Mouse (Mus musculus) granulocyte monocyte progenitor cell, adult 5-6 weeks (primary cell): ENCODE measurements around the gene Itpr3. TPM values are rescaled to one million over a fixed set of nuclear protein-coding genes. Genes with fewer than 3 reads are reported as not detected.

Experiments
- ATAC-seq: replicated peaks from 2 replicates; pipeline ENCODE4 v1.8.0; 2016; ENCODE audit warnings: mild to moderate bottlenecking, moderate TSS enrichment, inconsistent platforms; ENCODE audit not compliant: poor library complexity, severe bottlenecking
- total RNA-seq, 2 experiments: library from RNA; stranded (forward) in 1 of 2; stranded (reverse) in 1 of 2; fragments of 200-712, 200-1000 nt in 1 of 2; fragments of >200 nt in 1 of 2; fragmentation: Nextera tagmentation in 1 of 2; gene quantifications; 2 replicates each; pipeline ENCODE4 v1.2.3; 2014 to 2017

Itpr3 gene
- total RNA-seq, 2 experiments from 2014 or later, result 4.0 to 6.1 TPM

DNA sequence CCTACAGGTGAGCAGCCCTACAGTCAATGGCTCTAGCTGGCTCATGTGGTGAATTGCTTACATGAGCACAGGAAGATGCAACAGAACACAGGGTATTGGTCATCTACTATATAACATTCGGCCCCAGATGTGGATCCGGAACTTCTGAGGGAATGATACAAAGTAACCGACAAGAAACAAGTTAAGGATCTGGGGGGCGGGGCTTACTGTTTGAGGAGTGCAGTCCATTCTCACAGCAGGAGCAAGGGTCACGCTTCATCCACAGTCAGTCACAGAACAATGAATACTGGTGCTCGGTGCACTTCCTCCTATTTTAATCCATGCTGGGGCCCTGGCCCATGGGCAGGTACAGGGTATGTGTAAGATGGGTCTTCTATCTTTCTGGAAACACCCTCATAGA is 50.8 kb downstream of the Itpr3 start:
- no peak for ATAC-seq

DNA sequence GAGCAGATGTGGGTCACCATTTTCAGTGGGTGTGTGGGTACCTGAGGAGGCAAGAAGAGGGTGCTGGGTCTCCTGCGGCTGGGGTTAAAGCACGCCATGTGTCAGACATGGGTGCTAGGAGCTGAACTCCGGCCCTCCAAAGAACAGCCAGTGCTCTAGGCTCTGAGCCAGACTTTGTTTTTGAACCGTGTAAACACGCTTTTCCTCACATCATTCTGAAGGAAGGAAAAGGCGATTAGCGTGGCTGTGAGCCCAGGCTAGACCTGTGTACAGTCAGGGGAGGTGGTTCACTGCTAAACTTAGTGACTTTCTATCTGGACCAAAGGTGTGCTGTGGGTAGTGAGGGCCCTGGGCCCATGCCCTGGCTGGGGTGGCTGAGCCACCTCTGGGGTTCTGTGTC is 53.0 kb downstream of the Itpr3 start:
- no peak for ATAC-seq

DNA sequence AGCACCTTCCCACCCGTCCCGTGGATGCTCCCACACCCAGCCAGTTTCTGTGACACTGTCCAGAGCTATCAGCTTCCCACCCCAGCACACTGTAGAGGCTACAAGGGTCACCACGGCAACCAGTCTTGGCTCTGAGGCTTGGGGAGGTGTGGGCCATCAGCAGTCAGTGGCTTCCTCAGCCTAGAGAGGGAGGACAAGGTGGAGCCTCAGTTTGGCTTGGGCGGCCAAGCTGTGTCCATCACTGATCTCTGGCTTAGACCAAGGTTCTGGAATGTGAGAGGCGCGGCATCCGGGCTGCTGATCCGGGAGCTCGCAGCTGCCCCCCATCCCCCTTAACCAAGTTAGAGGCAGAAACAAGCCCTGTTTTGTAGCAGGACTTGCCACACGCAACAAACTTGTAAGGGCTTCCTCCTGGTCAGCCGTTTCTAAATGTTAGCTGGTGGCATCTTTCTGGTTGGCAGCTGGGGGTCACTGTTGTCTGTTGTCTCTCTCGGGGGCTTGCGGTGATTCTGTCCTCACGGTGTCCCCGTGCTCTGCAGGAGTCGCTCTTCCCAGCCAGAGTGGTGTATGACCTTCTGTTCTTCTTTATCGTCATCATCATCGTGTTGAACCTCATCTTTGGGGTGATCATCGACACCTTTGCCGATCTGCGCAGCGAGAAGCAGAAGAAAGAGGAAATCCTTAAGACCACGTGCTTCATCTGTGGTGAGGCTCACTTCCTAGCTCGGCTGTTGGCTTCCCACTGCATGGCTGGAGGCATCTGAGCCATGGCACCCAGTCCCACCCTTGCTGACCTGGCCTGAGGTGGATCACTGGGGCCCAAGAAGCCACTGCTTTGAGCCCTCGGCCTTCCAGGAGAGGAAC is 61.8 kb downstream of the Itpr3 start:
- peak; percentile 77 for ATAC-seq

DNA sequence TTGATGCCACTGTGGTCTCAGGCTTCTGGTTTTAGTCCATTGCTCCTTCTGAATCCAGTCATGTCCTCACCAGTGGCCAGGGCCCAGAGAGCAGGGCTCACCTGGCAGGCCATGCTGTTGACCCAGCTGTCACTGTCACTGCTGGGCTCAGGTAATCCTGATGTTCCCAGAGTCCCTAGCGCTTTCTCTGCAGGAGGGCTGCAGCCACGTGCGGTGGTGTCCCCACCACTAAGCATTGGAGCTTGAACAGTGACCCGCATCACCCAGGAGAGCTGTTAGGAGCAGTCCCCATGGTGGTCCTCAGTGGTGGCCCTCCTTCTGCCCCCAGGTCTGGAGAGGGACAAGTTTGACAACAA is 62.4 kb downstream of the Itpr3 start:
- ATAC-seq, result no peak

DNA sequence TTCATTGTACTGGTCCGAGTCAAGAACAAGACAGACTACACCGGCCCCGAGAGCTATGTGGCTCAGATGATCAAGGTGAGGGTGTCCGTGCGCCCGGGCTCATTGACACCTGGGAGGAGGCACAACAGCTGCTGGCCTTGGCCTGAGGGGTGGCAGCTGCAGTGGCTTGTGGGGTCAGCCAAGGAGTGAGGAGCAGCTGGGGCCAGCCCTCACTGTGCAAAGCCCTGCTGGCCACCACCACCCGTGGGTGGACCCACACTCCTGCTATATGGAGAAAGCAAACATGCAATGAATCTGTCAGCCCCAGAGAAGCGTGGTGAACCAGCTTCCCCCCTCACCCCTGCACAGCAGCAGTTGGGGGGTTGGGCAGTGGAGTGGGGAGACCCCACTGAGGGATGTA is 62.9 kb downstream of the Itpr3 start:
- ATAC-seq, result no peak

DNA sequence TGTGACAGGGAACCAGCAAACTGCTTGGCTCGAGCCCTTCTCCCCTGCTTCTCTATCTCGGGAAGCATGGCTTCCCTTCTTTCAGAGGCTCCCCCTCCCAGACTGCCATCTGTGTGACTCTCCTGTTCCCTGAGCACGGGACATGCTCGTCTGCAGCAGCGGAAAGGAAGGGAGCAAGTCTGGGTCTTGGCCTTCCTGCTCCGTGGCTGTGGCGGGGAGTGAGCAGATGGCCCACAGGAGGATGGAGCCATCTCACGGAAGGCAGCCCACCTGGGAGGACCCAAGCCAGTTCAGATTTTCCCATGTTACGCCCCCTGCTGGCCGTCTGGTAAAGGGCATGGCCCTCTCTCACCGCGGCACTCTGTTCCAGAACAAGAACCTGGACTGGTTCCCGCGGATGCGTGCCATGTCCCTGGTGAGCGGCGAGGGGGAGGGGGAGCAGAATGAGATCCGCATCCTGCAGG is 63.5 kb downstream of the Itpr3 start:
- ATAC-seq, result no peak

DNA sequence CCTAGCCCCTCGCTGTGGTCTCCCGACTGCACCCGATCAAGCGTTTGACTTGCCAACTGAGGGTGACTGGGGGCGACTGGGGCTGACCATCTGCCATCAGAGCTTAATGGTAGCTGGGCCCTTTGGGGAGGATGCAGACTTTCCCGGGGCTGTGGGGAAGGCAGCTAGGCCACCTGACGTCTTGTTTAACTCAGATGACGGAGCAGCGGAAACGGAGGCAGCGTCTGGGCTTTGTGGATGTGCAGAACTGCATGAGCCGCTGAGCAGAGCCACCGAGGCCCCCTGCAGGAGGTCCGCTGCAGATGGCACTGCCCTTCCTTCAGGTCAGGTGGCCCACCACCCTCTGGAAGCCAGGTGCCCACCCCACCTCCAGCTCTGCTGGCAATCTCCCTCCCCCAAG is 64.2 kb downstream of the Itpr3 start:
- ATAC-seq, result no peak

DNA sequence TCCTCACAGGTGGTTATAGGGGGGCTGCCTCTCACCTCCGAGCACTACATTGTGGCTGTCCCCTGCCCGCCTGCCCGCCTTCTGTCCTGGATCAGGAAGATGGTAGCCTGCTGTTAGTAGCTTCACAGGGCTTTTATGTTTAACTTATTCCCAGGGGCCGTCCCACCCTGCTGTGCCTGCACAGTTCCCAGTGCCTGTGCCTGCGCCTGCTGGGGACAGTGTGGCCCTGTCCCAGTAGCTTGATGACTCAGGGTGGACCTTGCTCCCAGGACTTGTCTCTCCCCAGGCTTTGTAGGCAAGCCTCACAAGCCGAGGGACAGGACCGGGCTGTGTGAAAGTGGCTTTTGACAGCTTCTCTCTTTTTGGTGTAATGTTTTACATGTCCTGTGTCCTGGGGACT is 64.7 kb downstream of the Itpr3 start:
- no peak for ATAC-seq

DNA sequence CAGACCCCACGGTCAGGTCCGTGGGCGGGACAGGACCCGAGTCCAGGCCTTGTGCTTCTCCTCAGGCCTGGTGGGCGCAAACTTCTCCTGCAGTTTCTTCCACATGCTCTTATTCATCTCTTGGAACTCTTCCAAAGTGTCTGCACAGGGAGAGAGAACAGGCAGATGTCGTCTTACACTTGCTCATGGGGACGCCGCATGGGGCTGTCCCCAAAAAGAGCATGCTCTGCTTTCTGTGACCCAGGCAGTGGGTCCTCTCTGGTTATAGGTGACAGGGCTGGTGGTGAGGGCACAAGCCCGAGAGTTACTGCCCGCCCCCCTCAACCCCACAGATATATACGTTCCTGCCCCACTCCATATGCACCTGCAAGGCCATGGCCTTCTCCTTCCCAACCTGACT is 65.6 kb downstream of the Itpr3 start:
- ATAC-seq, result no peak

DNA sequence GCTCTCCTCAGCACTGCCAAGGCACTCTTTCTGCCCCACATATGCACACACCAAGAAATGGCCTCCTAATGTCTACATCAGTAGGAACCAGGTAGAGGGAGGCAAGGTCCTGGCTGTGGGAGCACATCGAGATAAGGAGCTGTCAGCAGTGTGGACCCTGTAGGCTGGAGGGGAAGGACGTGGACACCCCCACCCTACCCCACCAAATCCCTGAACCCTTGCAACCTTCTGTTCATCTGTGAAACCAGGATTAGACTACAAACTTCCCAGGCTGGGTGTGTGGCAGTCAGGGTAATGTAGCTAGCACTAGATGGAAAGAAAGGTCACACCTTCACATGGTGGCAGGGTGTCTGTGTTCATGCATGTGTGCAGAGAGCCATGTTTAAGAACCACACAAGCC is 66.0 kb downstream of the Itpr3 start:
- no peak for ATAC-seq

DNA sequence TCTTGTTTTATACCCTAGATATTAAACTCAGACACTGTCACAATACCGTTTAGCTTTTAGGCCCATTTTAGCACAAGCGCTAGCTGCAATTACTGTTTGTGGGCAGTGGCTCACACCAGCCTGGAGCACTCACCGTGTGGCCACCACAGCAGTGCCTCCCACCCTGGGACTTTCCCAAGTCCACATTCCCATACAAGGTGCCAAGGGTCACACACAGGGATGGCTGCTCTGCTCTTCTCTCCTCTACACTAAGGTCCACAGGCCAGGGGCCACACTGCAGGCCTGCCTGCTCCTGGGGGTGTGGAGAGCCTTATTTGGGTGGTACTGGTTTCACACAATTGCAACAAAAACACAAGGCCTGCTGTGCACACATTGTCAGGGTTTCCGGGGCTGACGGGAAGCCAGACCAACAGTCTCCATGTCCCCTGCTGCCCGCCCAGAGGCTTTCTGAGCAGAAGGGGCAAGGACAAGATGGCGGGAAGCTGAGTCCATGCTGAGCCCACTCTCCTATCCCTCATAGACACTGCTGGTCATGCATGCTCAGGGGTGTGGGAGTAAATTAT is 66.8 kb downstream of the Itpr3 start:
- ATAC-seq, result no peak

DNA sequence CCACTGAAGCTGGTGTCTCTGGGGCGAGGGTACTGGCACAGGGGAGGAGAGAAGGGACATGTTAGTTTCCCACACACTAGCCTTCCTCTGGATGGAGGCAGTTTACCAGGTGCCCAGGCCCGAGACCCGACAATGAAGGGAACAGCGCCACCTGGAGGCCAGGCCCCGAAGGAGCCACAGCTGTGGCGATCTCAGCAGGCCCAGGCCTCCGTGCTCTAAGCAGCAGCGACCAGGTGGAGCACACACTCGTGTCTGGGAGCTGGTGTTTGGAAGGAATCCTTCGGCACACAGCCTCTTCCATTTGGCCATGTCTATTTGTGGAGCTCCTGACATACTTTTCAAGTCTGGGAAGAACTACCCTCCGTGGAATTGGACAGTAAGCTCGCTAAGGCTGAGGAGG is 68.1 kb downstream of the Itpr3 start:
- ATAC-seq, result peak; percentile 54; the same call in 1 of the 2 replicates

DNA sequence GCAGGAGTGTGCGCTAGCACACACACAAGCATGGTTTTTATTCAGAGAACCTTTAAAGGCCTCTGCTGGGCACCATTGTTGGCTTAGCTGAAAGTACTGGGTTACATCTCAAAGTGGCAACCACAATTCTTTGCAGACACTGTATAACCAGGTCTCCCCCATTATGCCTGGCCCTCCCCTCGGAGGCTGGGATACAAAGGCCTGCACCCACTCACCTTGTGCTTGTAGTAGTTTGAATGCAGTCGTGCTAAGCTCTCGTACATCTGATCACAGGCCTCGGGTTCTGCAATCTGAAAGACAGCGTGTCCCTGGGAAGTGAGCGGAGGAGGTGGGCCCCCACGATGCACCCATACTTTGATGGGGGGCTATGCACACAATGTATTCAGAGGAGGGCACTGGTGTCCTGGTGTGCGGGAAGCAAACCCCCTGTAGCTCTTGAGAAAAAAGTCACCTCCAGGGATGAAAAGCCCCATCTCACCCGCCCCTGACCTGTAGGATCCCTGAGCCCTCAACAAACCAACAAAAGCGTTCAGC is 68.6 kb downstream of the Itpr3 start:
- no peak for ATAC-seq

DNA sequence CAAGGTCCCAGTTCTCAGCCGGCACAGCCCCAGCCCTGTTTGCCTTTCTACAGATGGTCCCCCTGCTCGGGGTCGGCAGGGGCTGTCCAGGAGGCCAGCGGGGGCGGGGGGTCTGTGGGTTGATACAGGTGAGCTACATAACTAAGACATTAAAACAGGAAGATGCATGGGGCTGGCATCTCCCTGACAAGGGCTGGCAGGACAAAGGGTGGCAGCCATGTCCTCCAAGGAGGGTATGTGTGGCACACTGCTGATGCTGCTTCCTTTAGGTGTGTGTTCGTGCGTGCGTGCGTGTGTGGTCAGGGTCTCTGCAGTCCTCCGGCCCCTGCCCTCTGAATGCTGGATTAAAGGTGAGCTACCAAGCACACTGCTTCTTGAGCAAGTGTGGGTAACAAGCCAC is 69.9 kb downstream of the Itpr3 start:
- ATAC-seq, result no peak

DNA sequence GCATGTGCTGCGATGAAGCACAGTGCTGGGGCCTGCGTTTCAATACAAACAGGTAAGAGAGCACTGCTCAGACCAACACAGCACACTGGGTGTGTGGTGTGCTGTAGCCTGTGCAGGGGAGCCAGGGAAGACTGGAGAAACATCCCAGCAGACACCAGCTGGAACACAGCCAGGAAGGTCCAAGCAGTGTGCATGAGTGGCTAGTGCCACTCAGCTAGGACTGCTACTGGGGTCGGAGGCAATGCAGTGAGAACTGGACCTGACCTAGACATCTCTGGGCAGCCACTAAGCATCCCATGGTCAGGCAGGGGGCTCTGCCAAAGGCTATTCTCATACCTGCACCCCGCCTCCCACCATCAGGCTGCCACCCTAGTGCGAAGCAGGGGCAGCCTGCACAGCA is 71.1 kb downstream of the Itpr3 start:
- ATAC-seq, result no peak

DNA sequence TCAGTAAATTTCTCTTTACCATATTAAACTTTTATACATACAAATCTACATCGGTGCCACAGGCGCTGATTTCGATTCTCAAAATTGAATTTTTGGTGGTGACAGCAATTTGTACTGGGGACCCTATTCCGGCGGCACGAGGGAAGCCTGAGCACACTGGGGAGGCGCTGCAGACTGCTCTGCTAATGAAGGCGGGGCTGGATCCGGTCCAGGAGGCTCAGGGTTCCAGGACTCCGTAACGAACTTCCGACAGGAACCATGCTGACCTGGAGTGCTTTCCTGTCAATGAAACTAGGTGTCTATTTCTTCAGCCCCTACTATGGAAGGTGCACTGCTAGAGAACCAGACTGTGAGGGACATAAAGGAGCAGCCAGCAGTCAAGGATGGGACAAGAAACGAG is 72.2 kb downstream of the Itpr3 start:
- ATAC-seq, result no peak

DNA sequence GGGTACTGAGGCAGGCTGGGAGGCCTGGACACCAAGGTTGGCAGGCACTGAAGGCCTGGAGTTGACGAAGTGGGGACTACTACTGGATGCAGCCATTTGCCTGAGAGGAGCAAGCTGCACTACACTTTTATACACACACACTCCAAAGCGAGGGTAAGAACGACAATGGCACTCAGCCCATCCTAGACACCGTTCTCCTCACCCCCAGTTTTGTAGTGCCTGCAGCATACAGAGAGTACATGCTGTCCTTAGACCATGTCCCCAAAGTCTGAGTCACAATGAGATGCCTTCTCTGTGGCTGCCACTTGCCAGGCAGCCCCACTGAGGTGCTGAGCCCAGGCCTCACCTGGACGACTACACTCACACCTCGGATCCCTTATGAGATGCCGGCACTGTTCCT is 72.7 kb downstream of the Itpr3 start:
- ATAC-seq, result no peak

DNA sequence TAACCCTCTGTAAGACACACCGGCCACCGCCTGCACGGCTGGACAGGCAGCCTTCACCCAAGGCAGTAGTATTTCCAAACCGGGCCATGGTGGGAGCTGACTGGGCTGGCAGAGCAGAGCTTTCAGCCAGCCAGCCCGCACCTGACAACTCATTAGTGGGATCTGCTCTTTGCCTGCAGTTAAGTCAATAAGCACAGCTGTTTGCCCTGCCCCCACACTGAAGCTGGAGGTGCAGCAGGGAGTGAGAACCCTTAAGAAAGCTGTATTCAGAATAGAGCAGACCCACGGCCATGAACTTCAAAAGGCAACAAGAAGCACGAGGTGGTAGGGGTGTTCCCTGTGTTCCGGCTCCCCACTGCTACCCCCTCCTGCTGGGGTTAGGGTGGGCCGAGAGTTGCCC is 73.1 kb downstream of the Itpr3 start:
- no peak for ATAC-seq

DNA sequence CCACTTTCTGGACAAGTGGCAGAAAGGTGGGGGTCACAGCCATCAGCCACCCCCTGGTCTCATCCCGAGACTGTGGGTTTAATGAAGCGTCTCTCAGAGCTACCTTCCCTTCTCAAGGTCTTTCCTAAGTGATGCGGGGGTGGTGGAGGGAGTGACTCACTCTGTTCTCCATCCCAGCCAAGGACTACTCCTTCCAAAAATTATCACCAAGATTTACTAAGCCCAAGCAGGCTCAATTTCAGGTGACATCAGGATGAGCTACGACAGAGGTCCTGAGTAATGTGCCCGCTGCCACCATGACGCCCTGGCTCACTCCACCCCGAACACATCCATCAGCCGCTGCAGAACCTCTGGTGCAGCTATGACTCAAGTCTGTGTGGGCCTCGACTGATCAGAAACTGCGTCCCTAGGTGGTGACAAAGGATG is 74.1 kb downstream of the Itpr3 start:
- ATAC-seq, result no peak

DNA sequence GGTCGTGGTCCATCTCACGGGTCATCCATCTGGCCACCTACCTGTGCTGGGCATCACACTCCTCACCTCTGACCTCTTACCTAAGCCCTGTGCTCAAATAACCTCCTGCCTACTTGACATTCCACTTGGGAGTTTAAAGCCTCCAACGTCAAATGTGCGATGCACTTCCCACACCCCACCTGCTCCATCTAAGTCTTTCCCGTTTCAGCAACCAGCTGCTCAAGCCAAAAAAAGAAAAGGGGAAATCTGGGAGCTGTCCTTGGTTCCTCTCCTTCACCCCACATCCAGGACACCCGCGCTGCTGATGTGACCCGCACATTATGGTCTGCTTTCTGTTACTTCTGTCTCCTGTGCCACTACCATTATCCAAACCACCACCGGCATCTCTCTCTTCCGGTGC is 75.1 kb downstream of the Itpr3 start:
- no peak for ATAC-seq

DNA sequence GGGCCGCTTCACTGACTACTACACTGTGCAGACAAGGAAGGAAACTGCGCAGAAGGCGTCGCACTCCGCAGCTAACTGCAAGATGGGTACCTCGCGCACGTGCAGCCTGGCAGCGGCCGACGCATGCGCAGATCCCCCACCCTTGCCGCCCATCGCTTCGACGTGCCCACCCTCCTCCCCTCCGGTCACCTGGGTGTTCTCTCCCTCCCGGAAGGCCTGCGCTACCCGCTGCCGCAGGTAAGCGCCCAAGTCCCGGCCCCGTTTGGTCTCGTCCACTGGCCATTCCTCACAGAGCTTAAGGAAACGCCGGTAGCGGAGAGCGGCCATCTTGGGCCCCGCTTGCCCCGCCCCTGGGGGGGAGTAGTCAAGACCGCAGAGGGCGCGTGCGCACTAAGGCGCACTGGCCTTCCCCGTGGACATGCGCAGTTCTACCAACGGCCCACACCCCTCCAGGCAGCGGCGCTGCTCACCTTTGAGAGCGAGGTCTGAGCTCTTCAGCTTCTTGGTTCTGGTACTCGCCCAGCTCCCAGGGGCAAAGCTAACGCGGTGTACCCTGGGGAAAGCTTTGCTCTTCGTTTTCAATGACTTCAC is 76.5 kb downstream of the Itpr3 start, which contains the start of gene Uqcc2:
Uqcc2 (minus strand) TSS at position 366 of the 591 bp plus-strand sequence.
- peak; percentile 80 for ATAC-seq
